Comparison of ENCODE assay signal across 7 mouse cellular contexts in the genomic region with DNA sequence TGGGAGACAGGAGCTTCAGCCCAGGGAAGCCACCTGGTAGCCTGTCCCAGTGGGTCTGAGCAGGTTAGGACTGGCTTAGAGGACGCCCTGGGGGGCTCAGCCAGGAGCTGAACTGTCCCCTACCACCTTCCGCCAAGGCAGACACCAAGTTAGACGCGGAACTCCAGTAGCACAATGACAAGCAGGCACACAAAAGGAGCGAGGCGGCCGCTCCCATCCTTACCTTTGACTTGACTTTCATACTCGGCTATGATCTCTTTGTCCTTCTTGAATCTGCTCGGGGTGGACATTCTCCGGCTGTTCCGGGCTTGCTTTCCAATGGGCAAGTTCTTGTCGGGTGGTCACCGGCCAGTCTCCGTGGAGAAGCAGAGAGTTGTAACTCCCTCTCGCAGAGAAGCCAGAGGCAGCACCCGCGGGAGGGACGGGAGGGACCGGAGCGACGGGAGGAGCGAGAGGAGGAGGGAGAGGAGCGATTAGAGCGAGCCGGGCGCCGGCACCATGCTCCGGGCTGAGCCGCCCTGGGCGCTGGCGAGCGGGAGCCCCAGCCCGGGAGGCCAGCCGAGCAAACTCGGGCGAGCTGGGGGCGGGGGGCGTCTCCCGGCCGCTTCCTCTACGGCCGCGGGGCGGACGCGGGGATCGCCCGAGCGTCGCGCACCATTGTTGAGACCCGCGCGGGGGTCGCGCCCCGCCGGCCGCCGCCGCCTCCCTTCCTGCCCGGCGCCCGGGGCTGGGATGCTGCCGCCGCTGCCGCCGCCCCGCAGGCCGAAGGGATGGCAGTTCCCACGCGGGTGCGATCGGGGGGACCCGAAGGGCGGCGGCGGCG. TPM values are rescaled to one million over a fixed set of nuclear protein-coding genes. Genes with fewer than 3 reads are reported as not detected.
A peak's percentile ranks its signal among the peaks of the same experiment; 100 is the strongest.
DNase-seq lines count a peak whose midpoint lies in the region; ATAC-seq lines count a peak whose summit lies in the region.

A gene (minus strand): TSS at position 412 of the 823 bp plus-strand sequence.

- WGBS in intestine, embryonic 15.5 days, result under 1% methylated on average over 55 of the region's 79 CpGs
- WGBS in limb, embryonic 11.5 days, result under 1% methylated on average over 52 of the region's 79 CpGs
- WGBS in midbrain, embryonic 11.5 days, result under 1% methylated on average over 65 of the region's 79 CpGs

- H3K27me3 ChIP-seq in intestine, embryonic 15.5 days (replicated peaks), result no peaks in the 10 kb centered on the region
- no peaks in the 10 kb centered on the region for H3K27me3 ChIP-seq in limb, embryonic 11.5 days (ENCODE audit: control insufficient read depth, insufficient read depth, low read length)
- no peaks in the 10 kb centered on the region for H3K27me3 ChIP-seq in midbrain, embryonic 11.5 days (ENCODE audit: control insufficient read depth, insufficient read depth, low read length)

- peak within 1 kb of the TSS; percentile 92 for H3K4me2 ChIP-seq in intestine, embryonic 15.5 days (replicated peaks)
- peak within 1 kb of the TSS; percentile 75 for H3K4me2 ChIP-seq in limb, embryonic 11.5 days (ENCODE audit: low read depth, severe bottlenecking)
- H3K4me2 ChIP-seq in midbrain, embryonic 11.5 days, result peak within 1 kb of the TSS; percentile 72

- peak within 1 kb of the TSS; percentile 82 for H3K4me3 ChIP-seq in intestine, embryonic 15.5 days (replicated peaks)
- H3K4me3 ChIP-seq in limb, embryonic 11.5 days (ENCODE audit: low read depth, low read length), result peak within 1 kb of the TSS; percentile 70
- H3K4me3 ChIP-seq in midbrain, embryonic 11.5 days (ENCODE audit: low read depth, low read length), result peak within 1 kb of the TSS; percentile 83

- 0 out of 2 replicates have a peak, but pooled peaks cover 2% of the 10 kb centered on the region for H3K4me1 ChIP-seq in intestine, embryonic 15.5 days (replicated peaks)
- H3K4me1 ChIP-seq in limb, embryonic 11.5 days (ENCODE audit: control insufficient read depth, insufficient read depth, low read length), result peaks cover 3% of the 10 kb centered on the region; the same call in 1 of the 2 replicates
- H3K4me1 ChIP-seq in midbrain, embryonic 11.5 days (ENCODE audit: control insufficient read depth, insufficient read depth, low read length), result peaks cover 8% of the 10 kb centered on the region; the same call in 1 of the 2 replicates

- H3K9me3 ChIP-seq in intestine, embryonic 15.5 days, result no peaks in the 10 kb centered on the region
- no peaks in the 10 kb centered on the region for H3K9me3 ChIP-seq in limb, embryonic 11.5 days (ENCODE audit: control insufficient read depth, low read length)
- H3K9me3 ChIP-seq in midbrain, embryonic 11.5 days (ENCODE audit: control insufficient read depth, low read length), result no peaks in the 10 kb centered on the region

- peak within 1 kb of the TSS; percentile 78 for H3K9ac ChIP-seq in intestine, embryonic 15.5 days
- peak within 1 kb of the TSS; percentile 90 for H3K9ac ChIP-seq in limb, embryonic 11.5 days (ENCODE audit: low read length)
- peak within 1 kb of the TSS; percentile 94 for H3K9ac ChIP-seq in midbrain, embryonic 11.5 days (ENCODE audit: low read length)

- no peaks in the 10 kb centered on the region for H3K36me3 ChIP-seq in intestine, embryonic 15.5 days
- no peaks in the 10 kb centered on the region for H3K36me3 ChIP-seq in limb, embryonic 11.5 days (ENCODE audit: control insufficient read depth, insufficient read depth, low read length)
- no peaks in the 10 kb centered on the region; the same call in 1 of the 2 replicates for H3K36me3 ChIP-seq in midbrain, embryonic 11.5 days (ENCODE audit: control insufficient read depth, insufficient read depth, low read length)

- DNase-seq in adrenal gland, postnatal 14 days, result peak; percentile 62
- peak; percentile 72 for DNase-seq in embryo, embryonic 10 days (ENCODE audit: low spot score)
- DNase-seq in gastrocnemius, postnatal 4 days (ENCODE audit: low spot score in 2 of 2), result peak; percentile 54 to 62
- DNase-seq in limb, embryonic 11.5 days (ENCODE audit: low spot score), result peak; percentile 80
- DNase-seq in midbrain, embryonic 11.5 days (ENCODE audit: low spot score, missing footprints), result peak; percentile 98
- peak; percentile 28 to 70 for DNase-seq in spleen, postnatal 4 days (ENCODE audit: low spot score in 2 of 2)

- peak; percentile 90 for ATAC-seq in intestine, embryonic 15.5 days
- peak; percentile 76 for ATAC-seq in limb, embryonic 11.5 days (ENCODE audit: insufficient number of reproducible peaks, low FRiP score, low TSS enrichment, low read depth)
- ATAC-seq in midbrain, embryonic 11.5 days (ENCODE audit: low FRiP score), result peak; percentile 87

- peak within 1 kb of the TSS; percentile 76 for H3K27ac ChIP-seq in intestine, embryonic 15.5 days
- H3K27ac ChIP-seq in limb, embryonic 11.5 days (replicated peaks; ENCODE audit: low read depth, low read length), result peak within 1 kb of the TSS; percentile 65; the same call in 1 of the 2 replicates
- peak within 1 kb of the TSS; percentile 85 for H3K27ac ChIP-seq in midbrain, embryonic 11.5 days (ENCODE audit: low read depth, low read length)

RNA-seq across cellular contexts. Expression of the gene that starts here (rescaled TPM):
- total RNA-seq in adrenal gland, postnatal 14 days (2021), result 4.4 and 5.1 TPM in 2 replicates
- total RNA-seq in gastrocnemius, postnatal 4 days (2021), result 10 to 100 TPM; 13.3 to 14.1 TPM
- 7.4 and 7.7 TPM in 2 replicates for polyA plus RNA-seq in intestine, embryonic 15.5 days (2015; fragmentation: Nextera tagmentation; extraction: Ambion mirVana)
- polyA plus RNA-seq in limb, embryonic 11.5 days (2014; fragmentation: Nextera tagmentation; extraction: Ambion mirVana), result 6.1 and 9.0 TPM in 2 replicates
- 11.2 and 11.6 TPM in 2 replicates for polyA plus RNA-seq in midbrain, embryonic 11.5 days (2014; fragmentation: Nextera tagmentation; extraction: Ambion mirVana)

Comparison
In these comparisons a context has a peak if more than half of its experiments do, and no peak if none do; other contexts are left out.
1. Peak in every context shown above with its lines: DNase-seq, ATAC-seq, H3K4me3 ChIP-seq and H3K27ac ChIP-seq.